In the genomic region with DNA sequence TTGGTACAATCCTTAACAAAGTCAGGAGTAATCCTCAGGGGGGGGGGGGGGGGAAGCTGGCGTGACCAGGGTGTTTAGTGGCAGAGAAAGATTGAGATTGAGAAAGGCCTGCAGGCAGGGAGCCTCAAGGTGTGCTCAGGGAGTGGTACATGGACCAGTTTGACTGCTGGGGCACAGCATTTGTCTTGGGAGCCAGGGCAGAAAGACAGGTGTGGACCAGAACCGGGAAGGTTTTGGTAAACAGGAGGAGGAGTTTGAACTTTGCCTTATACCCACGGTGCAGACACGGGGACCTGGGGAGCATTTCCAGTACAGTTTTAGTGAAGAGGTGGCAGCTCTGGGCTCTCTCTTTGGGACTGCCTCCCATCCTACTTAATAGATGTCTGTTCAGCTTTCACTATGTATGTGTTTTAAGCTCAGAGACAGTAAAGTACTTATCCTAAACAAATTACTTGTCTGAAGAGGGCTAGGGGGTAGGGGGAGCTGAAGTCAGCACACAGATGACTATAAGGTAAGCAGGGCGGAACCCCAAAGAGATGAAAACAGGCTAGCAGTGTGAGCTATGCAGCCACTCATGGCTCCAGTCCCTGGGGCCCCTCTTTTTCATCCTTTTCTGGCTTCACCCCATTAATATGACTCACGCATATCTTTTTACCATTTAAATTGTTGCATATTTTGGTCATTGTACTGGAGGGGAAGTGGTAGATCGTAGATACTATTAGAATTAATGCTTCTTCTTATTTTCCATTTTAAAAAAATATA, we compare ENCODE assay signal across 9 mouse cellular contexts. TPM values are rescaled to one million over a fixed set of nuclear protein-coding genes. Genes with fewer than 3 reads are reported as not detected.
A peak's percentile ranks its signal among the peaks of the same experiment; 100 is the strongest.
DNase-seq lines count a peak whose midpoint lies in the region; ATAC-seq and TF ChIP-seq lines count a peak whose summit lies in the region.
"Had no signal": no experiment of that assay in that cellular context is flagged by ENCODE, and none has a peak within 500 bp of the region (broad histone marks: within the 10 kb centered on the region; RNA-seq: fewer than 3 reads in every experiment).

No protein-coding gene starts in this region.

- H3K36me3 ChIP-seq in C2C12 (ENCODE audit: control insufficient read depth, insufficient read depth): no peaks in the 10 kb centered on the region
- H3K36me3 ChIP-seq in heart, postnatal 0 days (replicated peaks; ENCODE audit: control insufficient read depth, insufficient read depth, low read length): no peaks in the 10 kb centered on the region
- no peaks in the 10 kb centered on the region for H3K36me3 ChIP-seq in liver, embryonic 16.5 days (ENCODE audit: control insufficient read depth, insufficient read depth)

- intact Hi-C loops in gastrocnemius, adult 2 months (cut with DNase I): loop anchor here (2.0 kb wide), 1 partner anchor 23 kb away; no protein-coding TSS in a partner anchor
- intact Hi-C loops in gastrocnemius, postnatal 36 days (cut with DNase I): no loop called here

- H3K27ac ChIP-seq in gastrocnemius, adult 2 months: peak overlapping the region; percentile 2; the same call in 1 of the 2 replicates
- no peak overlapping the region for H3K27ac ChIP-seq in heart, postnatal 0 days (ENCODE audit: low read depth)
- H3K27ac ChIP-seq in liver, embryonic 16.5 days (ENCODE audit: low read length): peak overlapping the region; percentile 37; the same call in 1 of the 2 replicates

- no peaks in the 10 kb centered on the region for H3K9me3 ChIP-seq in heart, postnatal 0 days (replicated peaks; ENCODE audit: control insufficient read depth, low read length)
- no peaks in the 10 kb centered on the region for H3K9me3 ChIP-seq in liver, embryonic 16.5 days (replicated peaks; ENCODE audit: control insufficient read depth, low read length)

- no peak for DNase-seq in gastrocnemius, adult 2 months
- DNase-seq in gastrocnemius, postnatal 36 days: no peak
- DNase-seq in heart, postnatal 0 days (ENCODE audit: low spot score): no peak
- no peak for DNase-seq in adrenal gland, adult 2 months
- DNase-seq in spleen, postnatal 4 days (ENCODE audit: low spot score in 2 of 2): no peak
- DNase-seq in embryo, embryonic 10 days (ENCODE audit: low spot score): no peak

- peak overlapping the region; percentile 46 for H3K9ac ChIP-seq in heart, postnatal 0 days (replicated peaks; ENCODE audit: low read depth, low read length)
- peak overlapping the region; percentile 52; the same call in 1 of the 2 replicates for H3K9ac ChIP-seq in liver, embryonic 16.5 days (ENCODE audit: low read depth, low read length)

- no peak for TF ChIP-seq EP300 in heart, postnatal 0 days (IDR thresholded peaks at IDR 0.05; ENCODE audit: low read depth)

- no peaks in the 10 kb centered on the region for H3K79me2 ChIP-seq in C2C12 (ENCODE audit: control insufficient read depth, insufficient read depth)

- H3ac ChIP-seq in C2C12 (ENCODE audit: control insufficient read depth, insufficient read length, low read depth): peak overlapping the region; percentile 9

- H3K27me3 ChIP-seq in C2C12 (ENCODE audit: control insufficient read depth, insufficient read depth, insufficient read length): no peaks in the 10 kb centered on the region
- H3K27me3 ChIP-seq in heart, postnatal 0 days (ENCODE audit: control insufficient read depth, insufficient read depth, low read length): no peaks in the 10 kb centered on the region
- H3K27me3 ChIP-seq in liver, embryonic 16.5 days (ENCODE audit: control insufficient read depth, insufficient read depth, low read depth, low read length): no peaks in the 10 kb centered on the region

- ATAC-seq in heart, postnatal 0 days (ENCODE audit: insufficient read depth, low read depth): no peak
- ATAC-seq in liver, embryonic 16.5 days (ENCODE audit: low read depth): no peak

- no peak for TF ChIP-seq CTCF in gastrocnemius, adult 2 months (IDR thresholded peaks at IDR 0.05)
- no peak for TF ChIP-seq CTCF in C2C12 (IDR thresholded peaks at IDR 0.05; ENCODE audit: control insufficient read depth, insufficient read depth, insufficient read length)
- no peak for TF ChIP-seq CTCF in heart, postnatal 0 days (IDR thresholded peaks at IDR 0.05; ENCODE audit: low read depth)

- peak overlapping the region; percentile 91 for H3K4me2 ChIP-seq in heart, postnatal 0 days (ENCODE audit: low read depth, low read length)
- H3K4me2 ChIP-seq in liver, embryonic 16.5 days (ENCODE audit: low read depth, low read length): peak overlapping the region; percentile 66

- 36% methylated on average over 7 of the region's 7 CpGs for WGBS in heart, postnatal 0 days
- 31% methylated on average over 7 of the region's 7 CpGs for WGBS in liver, embryonic 16.5 days (ENCODE audit: insufficient replicate concordance)

- H3K4me3 ChIP-seq in gastrocnemius, adult 2 months: peak overlapping the region; percentile 72
- no peak overlapping the region for H3K4me3 ChIP-seq in C2C12 (ENCODE audit: insufficient read depth, poor library complexity, severe bottlenecking)
- H3K4me3 ChIP-seq in heart, postnatal 0 days (ENCODE audit: low read depth, low read length): peak overlapping the region; percentile 45
- H3K4me3 ChIP-seq in liver, embryonic 16.5 days (ENCODE audit: low read depth, low read length): peak overlapping the region; percentile 58

- H3K4me1 ChIP-seq in heart, postnatal 0 days (ENCODE audit: control insufficient read depth, insufficient read depth): peaks cover 29% of the 10 kb centered on the region
- H3K4me1 ChIP-seq in liver, embryonic 16.5 days (ENCODE audit: control insufficient read depth, low read depth, low read length): no peaks in the 10 kb centered on the region; the same call in 1 of the 2 replicates

- no peaks in the 10 kb centered on the region for H3K79me3 ChIP-seq in C2C12 (ENCODE audit: low read depth)

TF ChIP-seq in C2C12, 6 proteins besides CTCF, POLR2A, EP300 and RAD21:
- no peak for TF ChIP-seq MYOG (IDR thresholded peaks at IDR 0.05; ENCODE audit: control insufficient read depth, extremely low read depth, insufficient read length)
- no peak for TF ChIP-seq FOSL1 (IDR thresholded peaks at IDR 0.05; ENCODE audit: insufficient read depth, low read length, poor library complexity, severe bottlenecking)
- no peak for TF ChIP-seq MYOD1 (IDR thresholded peaks at IDR 0.05; ENCODE audit: control insufficient read depth, insufficient read length, low read depth)
- no peak for TF ChIP-seq MAX (IDR thresholded peaks at IDR 0.05)
- TF ChIP-seq USF1 (IDR thresholded peaks at IDR 0.05; ENCODE audit: low read depth): no peak
- TF ChIP-seq CEBPB (IDR thresholded peaks at IDR 0.05; ENCODE audit: low read depth): no peak

RNA-seq across cellular contexts. Expression of a gene that starts 0.8 kb away (rescaled TPM):
- total RNA-seq in gastrocnemius, adult 2 months (2021): under 1 TPM in 1 of 2 experiments, not detected in 1; 0.10 TPM
- total RNA-seq in gastrocnemius, postnatal 36 days (2021): under 1 TPM in 1 of 2 experiments, not detected in 1; 0.10 TPM
- 8.4 TPM for polyA plus RNA-seq in C2C12 (2012; fragmentation: generic; extraction: Trizol)
- total RNA-seq in heart, postnatal 0 days (2014; rRNA removed; ENCODE audit: low replicate concordance): 0.35 TPM in 1 of 2 replicates, not detected in the other
- polyA plus RNA-seq in heart, postnatal 0 days (2015; fragmentation: Nextera tagmentation; extraction: Ambion mirVana): 0.33 and 0.48 TPM in 2 replicates
- 7.3 and 8.4 TPM in 2 replicates for polyA plus RNA-seq in liver, embryonic 16.5 days (2015; fragmentation: Nextera tagmentation; extraction: Ambion mirVana)
- total RNA-seq in adrenal gland, adult 2 months (2021): under 1 TPM; 0.23 to 0.86 TPM
- 0.18 and 0.37 TPM in 2 replicates for polyA plus RNA-seq in adrenal gland, adult 2 months (2012; rRNA removed)

RNA-seq across cellular contexts. Expression of a gene that starts 24.4 kb away (rescaled TPM):
- 10 to 100 TPM; 19.7 to 24.7 TPM for total RNA-seq in gastrocnemius, adult 2 months (2021)
- total RNA-seq in gastrocnemius, postnatal 36 days (2021): 10 to 100 TPM; 21.9 to 26.6 TPM
- polyA plus RNA-seq in C2C12 (2012; fragmentation: generic; extraction: Trizol): 694 TPM
- total RNA-seq in heart, postnatal 0 days (2014; rRNA removed; ENCODE audit: low replicate concordance): 96.2 and 140 TPM in 2 replicates
- polyA plus RNA-seq in heart, postnatal 0 days (2015; fragmentation: Nextera tagmentation; extraction: Ambion mirVana): 86.4 and 89.9 TPM in 2 replicates
- polyA plus RNA-seq in liver, embryonic 16.5 days (2015; fragmentation: Nextera tagmentation; extraction: Ambion mirVana): 35.2 and 43.2 TPM in 2 replicates
- 100 to 1,000 TPM in 1 of 2 experiments, 10 to 100 TPM in 1; 96.9 to 121 TPM for total RNA-seq in adrenal gland, adult 2 months (2021)
- polyA plus RNA-seq in adrenal gland, adult 2 months (2012; rRNA removed): 192 and 204 TPM in 2 replicates

RNA-seq across cellular contexts. Expression of a gene that starts 26.2 kb away (rescaled TPM):
- not detected for total RNA-seq in gastrocnemius, adult 2 months (2021)
- not detected for total RNA-seq in gastrocnemius, postnatal 36 days (2021)
- not detected for polyA plus RNA-seq in C2C12 (2012; fragmentation: generic; extraction: Trizol)
- not detected in 2 replicates for total RNA-seq in heart, postnatal 0 days (2014; rRNA removed; ENCODE audit: low replicate concordance)
- polyA plus RNA-seq in heart, postnatal 0 days (2015; fragmentation: Nextera tagmentation; extraction: Ambion mirVana): not detected in 2 replicates
- not detected in 2 replicates for polyA plus RNA-seq in liver, embryonic 16.5 days (2015; fragmentation: Nextera tagmentation; extraction: Ambion mirVana)
- 1 to 10 TPM in 1 of 2 experiments, under 1 TPM in 1; 0.90 to 7.2 TPM for total RNA-seq in adrenal gland, adult 2 months (2021)
- polyA plus RNA-seq in adrenal gland, adult 2 months (2012; rRNA removed): 0.50 and 0.63 TPM in 2 replicates
- total RNA-seq: hematopoietic stem cell, adult 5-6 weeks had no signal

RNA-seq across cellular contexts. Expression of a gene that starts 31.4 kb away (rescaled TPM):
- not detected for total RNA-seq in gastrocnemius, adult 2 months (2021)
- under 1 TPM in 1 of 2 experiments, not detected in 1; 0.23 TPM for total RNA-seq in gastrocnemius, postnatal 36 days (2021)
- not detected for polyA plus RNA-seq in C2C12 (2012; fragmentation: generic; extraction: Trizol)
- total RNA-seq in heart, postnatal 0 days (2014; rRNA removed; ENCODE audit: low replicate concordance): not detected in 2 replicates
- polyA plus RNA-seq in heart, postnatal 0 days (2015; fragmentation: Nextera tagmentation; extraction: Ambion mirVana): not detected in 2 replicates
- polyA plus RNA-seq in liver, embryonic 16.5 days (2015; fragmentation: Nextera tagmentation; extraction: Ambion mirVana): not detected in 2 replicates
- total RNA-seq in adrenal gland, adult 2 months (2021): 1 to 10 TPM in 1 of 2 experiments, under 1 TPM in 1; 0.62 to 4.4 TPM
- polyA plus RNA-seq in adrenal gland, adult 2 months (2012; rRNA removed): 0.16 TPM in 1 of 2 replicates, not detected in the other
- total RNA-seq: hematopoietic stem cell, adult 5-6 weeks had no signal

RNA-seq across cellular contexts. Expression of a gene that starts 49.4 kb away (rescaled TPM):
- total RNA-seq in gastrocnemius, adult 2 months (2021): under 1 TPM; 0.33 to 0.45 TPM
- total RNA-seq in gastrocnemius, postnatal 36 days (2021): under 1 TPM; 0.25 to 0.26 TPM
- polyA plus RNA-seq in C2C12 (2012; fragmentation: generic; extraction: Trizol): 15.6 TPM
- 0.88 and 1.4 TPM in 2 replicates for total RNA-seq in heart, postnatal 0 days (2014; rRNA removed; ENCODE audit: low replicate concordance)
- polyA plus RNA-seq in heart, postnatal 0 days (2015; fragmentation: Nextera tagmentation; extraction: Ambion mirVana): 0.08 TPM in 2 replicates
- not detected in 2 replicates for polyA plus RNA-seq in liver, embryonic 16.5 days (2015; fragmentation: Nextera tagmentation; extraction: Ambion mirVana)
- under 1 TPM; 0.14 to 0.17 TPM for total RNA-seq in adrenal gland, adult 2 months (2021)
- 0.04 and 0.11 TPM in 2 replicates for polyA plus RNA-seq in adrenal gland, adult 2 months (2012; rRNA removed)
- total RNA-seq: hematopoietic stem cell, adult 5-6 weeks had no signal
